Mouse (Mus musculus) lung, adult 2 months (tissue): ENCODE results near the gene Chd9.

Experiments used
- CTCF ChIP-seq: fragments of 200-500 bp; IDR thresholded peaks from 2 replicates; pipeline ENCODE4 v1.5.1; 2011; ENCODE audit warnings: mild to moderate bottlenecking, low read length, control low read depth; ENCODE audit not compliant: insufficient read depth
- POLR2A ChIP-seq: fragments of 200-500 bp; IDR thresholded peaks from 2 replicates; pipeline ENCODE4 v1.6.1; 2011; ENCODE audit warnings: low read depth, mild to moderate bottlenecking, control low read depth, low read length, borderline replicate concordance; ENCODE audit errors: extremely low read depth

DNA sequence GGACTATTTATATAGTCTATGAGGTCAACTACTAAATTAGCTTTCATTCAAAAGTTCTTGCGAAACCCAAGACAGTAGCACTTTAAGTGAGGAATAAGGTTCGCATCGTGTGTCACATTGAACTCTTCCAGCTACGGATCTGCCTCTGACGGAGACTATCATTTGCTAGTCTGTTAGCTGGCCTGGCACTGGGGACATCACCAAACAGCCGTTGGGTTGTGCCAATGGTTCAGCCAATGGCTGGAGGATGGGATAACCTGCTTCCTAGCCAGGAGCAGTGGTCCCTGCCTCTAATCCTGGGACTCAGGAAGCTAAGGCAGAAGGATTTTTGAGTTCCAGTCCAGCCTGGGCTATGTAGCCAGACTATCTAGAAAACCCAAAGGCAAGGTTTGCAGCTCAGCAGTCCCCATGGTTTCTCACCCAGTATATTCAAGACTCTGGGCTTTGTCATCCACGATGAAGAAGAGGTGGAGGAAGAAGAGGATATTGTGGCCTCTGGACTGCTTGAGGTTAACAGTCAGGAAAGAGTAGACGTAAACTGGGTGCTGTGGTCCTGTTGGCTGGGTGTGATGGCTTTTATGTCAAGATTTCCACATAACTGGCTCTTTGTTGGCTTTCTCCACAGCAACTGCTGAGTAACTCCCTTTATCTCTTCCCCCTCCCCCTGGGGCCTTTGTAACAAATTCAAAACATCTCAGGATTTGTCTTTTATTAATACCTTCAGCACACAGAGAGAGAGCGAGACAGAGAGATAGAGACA lies 8.4 kb upstream of the Chd9 start:
- TF ChIP-seq CTCF (no peak), POLR2A (no peak)
